Mouse (Mus musculus) intestine, embryonic 14.5 days (tissue): ENCODE measurements at regions not wholly inside any gene's neighbourhood (a gene's known extent, or its start where the extent isn't known, plus 50 kb on each side); places are given as distances from the start of the nearest gene placed in this dataset.

ENCODE experiments used
- ATAC-seq: fragments of 200-750 bp; cut with Nextera tagmentation; replicated peaks from 2 replicates; pipeline ENCODE4 v1.8.0; 2017; ENCODE audit warnings: low read depth, moderate number of reproducible peaks, moderate TSS enrichment, moderate library complexity; ENCODE audit not compliant: low FRiP score, low TSS enrichment
- DNase-seq: peaks from one replicate; pipeline ENCODE4 v3.0.0-alpha.2; 2018; ENCODE audit warnings: low spot score
- H3K27ac ChIP-seq: fragments of 300-500 bp; sonication (generic); 2 replicates; pipeline ENCODE4 v1.5.1; 2014; ENCODE audit warnings: low read depth, mild to moderate bottlenecking, control low read depth
- H3K27me3 ChIP-seq: fragments of 300-500 bp; sonication (generic); replicated peaks from 2 replicates; pipeline ENCODE4 v1.6.1; 2014; ENCODE audit warnings: low read length, control low read depth; ENCODE audit not compliant: control insufficient read depth, insufficient read depth
- H3K36me3 ChIP-seq: fragments of 300-500 bp; sonication (generic); 2 replicates; pipeline ENCODE4 v1.6.1; 2014; ENCODE audit warnings: low read length, control low read depth; ENCODE audit not compliant: control insufficient read depth, insufficient read depth
- H3K4me1 ChIP-seq: fragments of 300-500 bp; sonication (generic); replicated peaks from 2 replicates; pipeline ENCODE4 v1.6.1; 2014; ENCODE audit warnings: low read length, control low read depth, mixed read lengths; ENCODE audit not compliant: control insufficient read depth, insufficient read depth
- H3K4me2 ChIP-seq: fragments of 300-500 bp; sonication (generic); 2 replicates; pipeline ENCODE4 v1.6.1; 2014; ENCODE audit warnings: low read length
- H3K4me3 ChIP-seq: fragments of 300-500 bp; sonication (generic); 2 replicates; pipeline ENCODE4 v1.5.1; 2014; ENCODE audit warnings: low read depth, low read length, control low read depth, mixed read lengths
- H3K9ac ChIP-seq: fragments of 300-500 bp; sonication (generic); 2 replicates; pipeline ENCODE4 v1.6.1; 2014; ENCODE audit warnings: mild to moderate bottlenecking, low read length
- H3K9me3 ChIP-seq: fragments of 300-500 bp; sonication (generic); 2 replicates; pipeline ENCODE4 v1.6.1; 2016; ENCODE audit warnings: low read length, control low read depth; ENCODE audit not compliant: control insufficient read depth
- WGBS: fragments of 180-500 bp; shearing (Covaris S2); extraction: QIAGEN DNeasy Blood & Tissue Kit; methylation state at CpG from one replicate; pipeline ENCODE4 v1.1.7; 2014; 5-methylcytosine and 5-hydroxymethylcytosine counted together

DNA sequence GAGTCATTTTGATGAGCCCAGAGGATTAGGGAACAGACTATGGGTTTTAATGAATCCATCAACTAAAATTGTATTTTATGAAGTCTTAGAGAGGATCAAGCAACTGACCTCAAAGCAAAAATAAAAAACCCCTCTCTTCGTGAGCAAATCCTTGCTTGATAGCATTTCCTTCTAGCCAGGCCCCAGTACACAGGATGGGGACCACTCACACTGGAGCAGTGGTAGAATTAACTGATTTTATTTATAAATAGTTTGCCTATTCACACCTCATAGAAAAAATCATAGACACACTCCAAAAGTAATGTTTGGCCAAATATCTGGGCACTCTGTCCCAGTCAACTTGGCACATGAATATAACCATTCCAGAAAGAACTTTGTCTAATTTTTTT is 649.0 kb upstream of the Cited2 start:
- H3K36me3 ChIP-seq: no peaks in the 10 kb centered on the region
- peaks cover 11% of the 10 kb centered on the region for H3K4me1 ChIP-seq
- 75% methylated on average over 1 of the region's 1 CpGs for WGBS
- no peaks in the 10 kb centered on the region for H3K9me3 ChIP-seq
- DNase-seq: no peak
- ATAC-seq: no peak
- H3K4me2 ChIP-seq: no peak overlapping the region
- no peaks in the 10 kb centered on the region for H3K27me3 ChIP-seq
- no peak overlapping the region for H3K27ac ChIP-seq
- H3K4me3 ChIP-seq: no peak overlapping the region
- H3K9ac ChIP-seq: no peak overlapping the region

DNA sequence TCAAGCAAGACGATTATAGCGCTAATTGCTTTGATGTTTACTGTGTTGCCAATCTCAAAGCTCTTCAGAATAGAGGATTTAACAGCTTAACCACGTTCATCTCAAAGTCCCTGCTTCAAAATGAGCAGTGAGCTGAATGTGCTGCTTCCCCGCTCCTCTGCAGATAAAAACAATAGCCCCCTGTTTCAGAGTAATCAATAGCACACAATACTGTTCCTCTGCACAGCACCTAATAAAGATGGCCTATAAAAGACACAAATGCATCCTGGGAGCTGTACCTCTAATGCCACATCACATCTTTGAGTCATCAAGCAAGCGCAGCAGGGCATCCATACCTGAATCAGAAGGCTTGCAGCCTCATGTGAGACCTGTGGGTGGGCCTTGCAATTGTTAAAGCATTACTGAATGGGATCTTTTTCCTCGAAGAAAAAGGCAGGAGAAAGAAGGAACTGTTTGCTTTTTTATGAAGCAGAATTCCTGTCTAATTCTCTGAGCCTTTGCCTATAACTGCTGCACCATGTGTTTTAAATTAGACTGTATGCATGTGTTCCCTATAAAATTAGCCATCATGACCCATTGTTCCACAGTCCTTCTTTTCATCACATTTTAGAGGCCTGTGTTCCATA is 648.5 kb upstream of the Cited2 start:
- no peaks in the 10 kb centered on the region for H3K9me3 ChIP-seq
- DNase-seq (no peak), ATAC-seq (no peak)
- 69% methylated on average over 6 of the region's 6 CpGs for WGBS
- no peak overlapping the region for H3K4me3 ChIP-seq
- no peaks in the 10 kb centered on the region for H3K36me3 ChIP-seq
- H3K27me3 ChIP-seq: no peaks in the 10 kb centered on the region
- H3K4me1 ChIP-seq: peaks cover 11% of the 10 kb centered on the region
- no peak overlapping the region for H3K4me2 ChIP-seq
- H3K27ac ChIP-seq: no peak overlapping the region
- H3K9ac ChIP-seq: no peak overlapping the region

GRCm38 (mm10) chr10:17075147-17075546 is 647.9 kb upstream of the Cited2 start:
- no peak overlapping the region for H3K4me2 ChIP-seq
- H3K27ac ChIP-seq: no peak overlapping the region
- H3K27me3 ChIP-seq: no peaks in the 10 kb centered on the region
- no peak for ATAC-seq
- no peak overlapping the region for H3K9ac ChIP-seq
- no peak overlapping the region for H3K4me3 ChIP-seq
- no peak for DNase-seq
- H3K9me3 ChIP-seq: no peaks in the 10 kb centered on the region
- H3K36me3 ChIP-seq: no peaks in the 10 kb centered on the region
- WGBS: 48% methylated on average over 4 of the region's 4 CpGs
- H3K4me1 ChIP-seq: peaks cover 11% of the 10 kb centered on the region

DNA sequence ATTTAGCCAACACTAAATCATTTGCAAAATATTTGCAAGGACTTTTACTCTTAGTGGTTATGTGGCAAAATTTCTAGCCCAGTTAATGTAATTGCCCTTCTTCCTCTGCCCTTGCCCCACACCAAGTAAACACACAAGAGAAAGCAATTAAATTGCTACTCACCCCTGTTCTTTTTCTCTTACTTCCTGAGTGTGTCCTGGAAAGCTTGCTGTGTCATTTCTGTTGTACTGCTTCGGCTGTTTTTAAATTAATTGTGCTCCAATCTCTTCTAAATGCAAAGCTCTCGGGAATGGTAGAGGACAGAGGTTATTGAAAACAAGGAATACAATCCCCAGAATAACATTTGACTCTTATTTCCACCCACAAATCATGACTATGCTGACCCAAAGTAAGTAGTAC is 647.4 kb upstream of the Cited2 start:
- Histone ChIP-seq H3K27me3 (no peaks in the 10 kb centered on the region), H3K4me2 (no peak overlapping the region), H3K36me3 (no peaks in the 10 kb centered on the region), H3K4me1 (peaks cover 11% of the 10 kb centered on the region), H3K4me3 (no peak overlapping the region), H3K9me3 (no peaks in the 10 kb centered on the region), H3K27ac (no peak overlapping the region), H3K9ac (no peak overlapping the region)
- ATAC-seq (no peak), DNase-seq (no peak)
- 23% methylated on average over 2 of the region's 2 CpGs for WGBS

DNA sequence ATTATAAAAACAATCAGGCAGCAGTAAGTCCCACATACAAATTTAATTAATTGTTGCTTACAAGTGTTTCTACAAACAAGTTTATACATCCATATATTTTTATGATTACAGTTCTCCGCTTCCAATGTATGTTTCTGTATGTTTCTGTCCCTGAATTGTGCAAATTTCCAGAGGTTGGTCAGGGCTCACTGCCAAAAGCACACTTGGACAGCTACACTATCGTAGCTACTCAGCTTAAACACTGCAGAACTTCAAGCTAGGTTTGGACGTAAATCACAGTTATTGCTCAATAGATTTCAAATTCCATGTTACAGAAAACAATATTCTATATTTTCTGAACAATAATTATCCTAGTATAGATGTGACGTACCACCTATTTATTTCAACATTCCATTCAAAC is 646.8 kb upstream of the Cited2 start:
- 41% methylated on average over 4 of the region's 4 CpGs for WGBS

GRCm38 (mm10) chr10:17077580-17077979 is 645.4 kb upstream of the Cited2 start:
- Histone ChIP-seq H3K4me1 (peaks cover 11% of the 10 kb centered on the region), H3K9me3 (no peaks in the 10 kb centered on the region), H3K4me3 (no peak overlapping the region), H3K27ac (no peak overlapping the region), H3K4me2 (no peak overlapping the region), H3K9ac (no peak overlapping the region), H3K36me3 (no peaks in the 10 kb centered on the region), H3K27me3 (no peaks in the 10 kb centered on the region)
- WGBS: 91% methylated on average over 2 of the region's 2 CpGs
- DNase-seq (no peak), ATAC-seq (no peak)

More for the DNA sequence above, 646.8 kb upstream of the Cited2 start:
- H3K27ac ChIP-seq: no peak overlapping the region
- ATAC-seq (no peak), DNase-seq (no peak)
- no peak overlapping the region for H3K9ac ChIP-seq
- H3K4me2 ChIP-seq: no peak overlapping the region
- no peaks in the 10 kb centered on the region for H3K9me3 ChIP-seq
- peaks cover 11% of the 10 kb centered on the region for H3K4me1 ChIP-seq
- H3K27me3 ChIP-seq: no peaks in the 10 kb centered on the region
- no peak overlapping the region for H3K4me3 ChIP-seq
- H3K36me3 ChIP-seq: no peaks in the 10 kb centered on the region

DNA sequence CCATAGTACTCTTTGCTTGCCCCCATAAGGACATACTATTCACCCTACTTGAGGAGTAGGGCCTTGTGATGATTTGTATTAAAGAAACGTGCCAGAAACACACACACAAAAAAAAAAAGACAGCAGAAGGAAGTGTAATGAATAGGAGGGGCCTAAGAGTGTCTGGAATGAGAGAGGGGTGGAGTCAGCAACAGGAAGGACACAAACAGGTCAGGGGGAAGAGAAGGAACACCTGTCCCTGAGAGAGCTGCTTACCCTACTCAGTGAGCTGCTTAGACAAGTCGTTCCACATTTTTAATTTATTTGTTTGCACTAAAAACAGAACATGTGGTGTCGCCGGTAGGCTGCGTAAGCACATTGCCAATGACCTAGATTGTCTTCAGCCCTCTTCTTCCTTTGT is 642.2 kb upstream of the Cited2 start:
- H3K9me3 ChIP-seq: no peaks in the 10 kb centered on the region
- no peak overlapping the region for H3K4me2 ChIP-seq
- 60% methylated on average over 5 of the region's 5 CpGs for WGBS
- H3K36me3 ChIP-seq: no peaks in the 10 kb centered on the region
- no peak overlapping the region for H3K27ac ChIP-seq
- DNase-seq: no peak
- no peaks in the 10 kb centered on the region for H3K27me3 ChIP-seq
- no peak for ATAC-seq
- H3K4me1 ChIP-seq: peaks cover under 1% of the 10 kb centered on the region; the same call in 1 of the 2 replicates
- H3K9ac ChIP-seq: no peak overlapping the region
- H3K4me3 ChIP-seq: no peak overlapping the region

DNA sequence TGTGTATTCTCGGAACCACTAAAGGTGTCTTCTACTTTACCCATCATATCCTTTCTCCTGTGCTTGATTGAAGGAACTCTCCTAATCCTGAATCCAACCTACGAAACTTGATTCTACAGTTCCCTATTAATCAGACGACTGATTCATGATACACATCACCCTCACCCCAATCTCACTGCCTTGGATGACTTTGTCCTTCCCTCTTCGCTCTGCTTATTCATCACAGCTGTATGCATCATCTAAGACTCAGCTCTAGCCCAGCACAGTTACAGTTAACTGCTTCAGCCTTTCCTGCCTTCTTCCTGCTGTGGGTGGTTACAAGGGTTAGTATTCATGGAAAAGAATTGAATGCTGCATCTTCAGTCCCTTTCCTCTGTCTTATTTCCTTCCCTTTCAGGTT is 640.1 kb upstream of the Cited2 start:
- Histone ChIP-seq H3K4me3 (no peak overlapping the region), H3K27ac (no peak overlapping the region), H3K36me3 (no peaks in the 10 kb centered on the region), H3K4me2 (no peak overlapping the region), H3K4me1 (no peaks in the 10 kb centered on the region), H3K9me3 (no peaks in the 10 kb centered on the region), H3K9ac (no peak overlapping the region), H3K27me3 (no peaks in the 10 kb centered on the region)
- no peak for DNase-seq
- ATAC-seq: no peak
- WGBS: 94% methylated on average over 4 of the region's 4 CpGs

DNA sequence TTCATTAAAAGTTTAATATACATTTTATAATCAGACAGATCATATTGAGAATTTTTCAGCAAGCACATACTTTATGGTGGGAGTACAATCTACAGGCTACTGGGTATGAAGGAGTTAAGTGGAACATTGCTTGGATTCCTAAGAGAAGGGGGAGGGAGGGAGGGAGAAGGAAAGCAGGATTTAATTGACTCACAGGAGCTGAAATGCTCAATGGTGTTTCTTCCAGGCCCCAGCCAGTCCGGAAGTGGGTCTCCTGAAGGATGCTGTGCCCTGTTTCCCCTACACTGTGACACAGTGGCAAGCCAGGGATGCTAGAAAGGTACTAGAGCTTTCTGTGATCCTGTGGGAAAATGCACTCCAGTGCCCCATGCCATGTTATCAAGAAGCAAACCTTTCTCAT is 621.0 kb upstream of the Cited2 start:
- H3K9ac ChIP-seq: no peak overlapping the region
- ATAC-seq (no peak), DNase-seq (no peak)
- H3K4me3 ChIP-seq: no peak overlapping the region
- H3K36me3 ChIP-seq: no peaks in the 10 kb centered on the region
- no peaks in the 10 kb centered on the region for H3K9me3 ChIP-seq
- no peaks in the 10 kb centered on the region for H3K27me3 ChIP-seq
- no peak overlapping the region for H3K27ac ChIP-seq
- WGBS: 13% methylated on average over 1 of the region's 1 CpGs
- H3K4me2 ChIP-seq: no peak overlapping the region
- peaks cover 9% of the 10 kb centered on the region; the same call in 1 of the 2 replicates for H3K4me1 ChIP-seq
